Mouse (Mus musculus) skeletal muscle tissue, postnatal 0 days (tissue): ENCODE measurements around the gene Il1f6. TPM values are rescaled to one million over a fixed set of nuclear protein-coding genes. Genes with fewer than 3 reads are reported as not detected.

Experiments
- polyA plus RNA-seq: library from polyadenylated mRNA; unstranded; fragments of >200 nt; fragmentation: Nextera tagmentation; extraction: Ambion mirVana; gene quantifications from 2 replicates; pipeline ENCODE4 v1.2.1, GENCODE M21; 2015

Il1f6 gene
- polyA plus RNA-seq, result 0.48 TPM in 1 of 2 replicates, not detected in the other

GRCm38 (mm10) chr2:24215118-24215517, at the start of gene Il1f6:
TSS of gene Il1f6 (plus strand) at chr2:24215418.

DNA sequence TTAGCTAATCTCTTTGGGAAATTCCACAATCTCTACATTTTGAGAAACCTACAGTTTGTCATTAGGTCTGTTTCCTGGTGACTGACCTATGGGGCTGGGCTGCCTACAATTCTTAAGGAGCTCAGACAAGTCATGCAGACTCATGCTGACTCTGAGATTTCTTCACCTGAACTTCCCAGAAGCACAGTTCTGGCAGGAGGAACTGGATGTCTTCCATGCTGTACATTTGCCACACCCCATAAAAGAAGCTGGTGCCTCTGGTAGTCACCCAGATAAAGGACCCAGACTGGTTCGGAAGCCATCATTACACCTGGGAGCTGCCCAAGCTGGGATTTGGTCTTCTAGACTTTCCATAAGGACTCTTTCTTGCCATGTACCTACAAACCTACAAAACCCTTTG, 29.0 kb upstream of the Il1f6 start, which contains the start of gene Il1f9:
Il1f9 (plus strand) TSS at position 301 of the 400 bp plus-strand sequence.

Other genes starting within 250 kb of the Il1f6 start
- gene Hnmt, start 166.0 kb upstream of the Il1f6 start, polyA plus RNA-seq, result 1.7 and 5.5 TPM in 2 replicates
- not detected in 2 replicates for gene Tbpl2, start 118.8 kb upstream of the Il1f6 start, polyA plus RNA-seq
- gene Il1f8, start 62.3 kb upstream of the Il1f6 start, polyA plus RNA-seq, result 1.0 TPM in 1 of 2 replicates, not detected in the other
- gene Il1f9, start 28.9 kb upstream of the Il1f6 start, polyA plus RNA-seq, result 0.68 TPM in 1 of 2 replicates, not detected in the other
- 5.2 TPM in 1 of 2 replicates, not detected in the other for gene Il1f5, start 61.5 kb downstream of the Il1f6 start, polyA plus RNA-seq
- not detected in 2 replicates for gene Il1f10, start 75.8 kb downstream of the Il1f6 start, polyA plus RNA-seq
- gene Il1rn, start 121.4 kb downstream of the Il1f6 start, polyA plus RNA-seq, result 0.22 and 1.1 TPM in 2 replicates
- 0.44 and 0.72 TPM in 2 replicates for gene Psd4, start 152.2 kb downstream of the Il1f6 start, polyA plus RNA-seq